ENCODE assay signal across 25 mouse cellular contexts in the genomic region with DNA sequence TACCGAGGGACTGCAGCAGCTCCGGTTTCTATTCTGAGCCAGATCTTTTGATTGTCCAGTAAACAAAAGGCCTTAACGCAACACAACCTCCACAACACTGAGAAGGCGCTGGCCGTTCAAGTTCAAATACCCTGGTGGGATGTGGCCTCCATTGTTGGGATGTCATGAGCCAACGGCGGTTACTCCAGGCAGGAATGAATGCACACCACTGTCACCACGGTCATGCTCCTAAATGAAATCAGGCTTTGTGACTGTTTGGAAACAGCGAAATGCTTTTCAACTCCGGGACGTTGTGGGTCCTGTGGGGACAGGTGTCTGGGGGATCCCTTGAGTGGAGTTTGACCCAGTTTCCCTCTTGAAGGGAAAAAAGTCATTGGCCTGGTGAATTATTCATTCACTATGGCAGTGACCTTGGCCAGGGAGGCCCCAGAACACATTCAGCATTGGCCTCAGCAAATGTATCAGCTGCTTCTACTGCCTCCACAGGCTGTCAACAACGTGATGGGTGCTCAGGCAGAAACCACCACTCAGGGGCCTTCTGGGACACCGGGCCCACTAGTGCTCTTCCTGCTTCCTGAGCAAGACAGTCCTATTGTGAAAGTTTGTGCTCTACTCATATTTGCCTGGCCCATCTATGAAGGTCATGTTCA.
DNase-seq lines count a peak whose midpoint lies in the region; ATAC-seq lines count a peak whose summit lies in the region.
"Had no signal": no experiment of that assay in that cellular context is flagged by ENCODE, and none has a peak within 500 bp of the region (broad histone marks: within the 10 kb centered on the region; RNA-seq: fewer than 3 reads in every experiment).

No protein-coding gene starts in this region.

- no peak overlapping the region for H3K4me3 ChIP-seq in hindbrain, embryonic 12.5 days
- H3K4me3 ChIP-seq in hindbrain, embryonic 16.5 days (ENCODE audit: low read length) = no peak overlapping the region
- no peak overlapping the region for H3K4me3 ChIP-seq in midbrain, embryonic 10.5 days
- H3K4me3 ChIP-seq in midbrain, embryonic 13.5 days (replicated peaks) = no peak overlapping the region
- H3K4me3 ChIP-seq: embryonic facial prominence, embryonic 12.5 days; erythroblast, embryonic 14.5 days; forebrain, embryonic 13.5 days; heart, embryonic 12.5 days; liver, embryonic 15.5 days; midbrain, embryonic 12.5 days; neural tube, embryonic 13.5 days had no signal

- no peaks in the 10 kb centered on the region for H3K9me3 ChIP-seq in hindbrain, embryonic 12.5 days (replicated peaks)
- no peaks in the 10 kb centered on the region for H3K9me3 ChIP-seq in hindbrain, embryonic 16.5 days (ENCODE audit: control insufficient read depth, low read length)
- H3K9me3 ChIP-seq in midbrain, embryonic 10.5 days (replicated peaks) = no peaks in the 10 kb centered on the region
- no peaks in the 10 kb centered on the region for H3K9me3 ChIP-seq in midbrain, embryonic 13.5 days
- H3K9me3 ChIP-seq: embryonic facial prominence, embryonic 12.5 days; forebrain, embryonic 13.5 days; heart, embryonic 12.5 days; liver, embryonic 15.5 days; midbrain, embryonic 12.5 days; neural tube, embryonic 13.5 days had no signal

- no peaks in the 10 kb centered on the region for H3K27me3 ChIP-seq in hindbrain, embryonic 12.5 days
- H3K27me3 ChIP-seq in hindbrain, embryonic 16.5 days (replicated peaks; ENCODE audit: control insufficient read depth, insufficient read depth, low read length) = no peaks in the 10 kb centered on the region
- no peaks in the 10 kb centered on the region for H3K27me3 ChIP-seq in midbrain, embryonic 10.5 days (ENCODE audit: low read depth, poor library complexity, severe bottlenecking)
- H3K27me3 ChIP-seq in midbrain, embryonic 13.5 days = no peaks in the 10 kb centered on the region
- H3K27me3 ChIP-seq: embryonic facial prominence, embryonic 12.5 days; forebrain, embryonic 13.5 days; heart, embryonic 12.5 days; liver, embryonic 15.5 days; midbrain, embryonic 12.5 days; neural tube, embryonic 13.5 days had no signal

- ATAC-seq in hindbrain, embryonic 12.5 days (ENCODE audit: low FRiP score) = 0 out of 2 replicates have a peak, but pooled peaks have one; percentile 17
- no peak for ATAC-seq in hindbrain, embryonic 16.5 days
- no peak for ATAC-seq in midbrain, embryonic 13.5 days
- ATAC-seq: CD4-positive, CD25-positive, alpha-beta regulatory T cell, adult 4 months; forebrain, embryonic 13.5 days; lung, postnatal 0 days had no signal

- no peak overlapping the region for H3K4me2 ChIP-seq in hindbrain, embryonic 12.5 days (replicated peaks)
- H3K4me2 ChIP-seq in hindbrain, embryonic 16.5 days (ENCODE audit: low read length) = no peak overlapping the region
- H3K4me2 ChIP-seq in midbrain, embryonic 13.5 days (replicated peaks) = no peak overlapping the region
- H3K4me2 ChIP-seq: embryonic facial prominence, embryonic 12.5 days; forebrain, embryonic 13.5 days; heart, embryonic 12.5 days; liver, embryonic 15.5 days; midbrain, embryonic 12.5 days; neural tube, embryonic 13.5 days had no signal

- 39% methylated on average over 13 of the region's 13 CpGs for WGBS in hindbrain, embryonic 12.5 days
- WGBS in hindbrain, embryonic 16.5 days = 27% methylated on average over 13 of the region's 13 CpGs
- WGBS in midbrain, embryonic 10.5 days = 64% methylated on average over 13 of the region's 13 CpGs
- WGBS in midbrain, embryonic 13.5 days = 37% methylated on average over 13 of the region's 13 CpGs

- H3K36me3 ChIP-seq in hindbrain, embryonic 12.5 days = no peaks in the 10 kb centered on the region
- no peaks in the 10 kb centered on the region for H3K36me3 ChIP-seq in hindbrain, embryonic 16.5 days (ENCODE audit: control insufficient read depth, insufficient read depth, low read length)
- H3K36me3 ChIP-seq in midbrain, embryonic 10.5 days = no peaks in the 10 kb centered on the region
- H3K36me3 ChIP-seq in midbrain, embryonic 13.5 days = no peaks in the 10 kb centered on the region
- H3K36me3 ChIP-seq: embryonic facial prominence, embryonic 12.5 days; heart, embryonic 12.5 days; liver, embryonic 15.5 days; midbrain, embryonic 12.5 days had no signal

- H3K4me1 ChIP-seq in hindbrain, embryonic 12.5 days = peaks cover 13% of the 10 kb centered on the region
- H3K4me1 ChIP-seq in hindbrain, embryonic 16.5 days (ENCODE audit: control insufficient read depth, insufficient read depth, low read depth, low read length) = no peaks in the 10 kb centered on the region; the same call in 1 of the 2 replicates
- peaks cover 27% of the 10 kb centered on the region for H3K4me1 ChIP-seq in midbrain, embryonic 10.5 days
- peaks cover 18% of the 10 kb centered on the region for H3K4me1 ChIP-seq in midbrain, embryonic 13.5 days (replicated peaks)
- H3K4me1 ChIP-seq: embryonic facial prominence, embryonic 12.5 days; liver, embryonic 15.5 days had no signal

- intact Hi-C loops in left cerebral cortex, postnatal 10 days (cut with DNase I) = no loop called here

- peak; percentile 61 for DNase-seq in adrenal gland, adult 2 months
- DNase-seq in adrenal gland, postnatal 10 days = no peak
- DNase-seq in midbrain, embryonic 10.5 days (ENCODE audit: low spot score) = peak; percentile 25
- no peak for DNase-seq in left cerebral cortex, postnatal 10 days (ENCODE audit: extremely low spot score in 1 of 2, low spot score in 2 of 2)
- DNase-seq in gastrocnemius, adult 18-20 months (ENCODE audit: low spot score) = no peak
- DNase-seq: cerebellum, adult 2 months; cerebellum, postnatal 36 days; gastrocnemius, postnatal 10 days; heart, adult 11 months; heart, postnatal 14 days; right cerebral cortex, postnatal 25 days; thymus, adult 18-20 months; thymus, postnatal 4 days had no signal

- H3K9ac ChIP-seq in hindbrain, embryonic 12.5 days = no peak overlapping the region
- H3K9ac ChIP-seq in hindbrain, embryonic 16.5 days (ENCODE audit: low read depth, low read length) = no peak overlapping the region
- no peak overlapping the region for H3K9ac ChIP-seq in midbrain, embryonic 13.5 days (replicated peaks)
- H3K9ac ChIP-seq: embryonic facial prominence, embryonic 12.5 days; forebrain, embryonic 13.5 days; heart, embryonic 12.5 days; liver, embryonic 15.5 days; midbrain, embryonic 12.5 days; neural tube, embryonic 13.5 days had no signal

- H3K27ac ChIP-seq in hindbrain, embryonic 12.5 days = peak overlapping the region; percentile 30; the same call in 1 of the 2 replicates
- H3K27ac ChIP-seq in hindbrain, embryonic 16.5 days (ENCODE audit: low read depth, low read length) = no peak overlapping the region
- H3K27ac ChIP-seq in midbrain, embryonic 10.5 days (replicated peaks) = peak overlapping the region; percentile 39
- H3K27ac ChIP-seq in midbrain, embryonic 13.5 days = no peak overlapping the region
- H3K27ac ChIP-seq: embryonic facial prominence, embryonic 12.5 days; forebrain, embryonic 13.5 days; liver, embryonic 15.5 days; midbrain, embryonic 12.5 days; neural tube, embryonic 13.5 days had no signal

Comparison
In these comparisons a context has a peak if more than half of its experiments do, and no peak if none do; other contexts are left out.
1. DNase-seq: peak in adrenal gland, adult 2 months (single experiment) and midbrain, embryonic 10.5 days (single experiment); none in adrenal gland, postnatal 10 days (single experiment), left cerebral cortex, postnatal 10 days (0 of 2) and gastrocnemius, adult 18-20 months (single experiment).
2. H3K27ac ChIP-seq: peak in hindbrain, embryonic 12.5 days (single experiment) and midbrain, embryonic 10.5 days (single experiment); none in hindbrain, embryonic 16.5 days (single experiment) and midbrain, embryonic 13.5 days (single experiment).